Mouse (Mus musculus): ENCODE results near the gene Rap1gds1.

The Rap1gds1 gene

GRCm38 (mm10) chr3:139048701-139049622 is 26.0 kb downstream of the Rap1gds1 start:
- DNase-seq (ENCODE audit: low spot score in 2 of 2) = no peak

- peak; percentile 55 to 68 for DNase-seq (ENCODE audit: low spot score in 2 of 2)
Observed at GRCm38 (mm10) chr3:139042433-139042854, 32.6 kb downstream of the Rap1gds1 start.

GRCm38 (mm10) chr3:139041921-139042320 is 33.1 kb downstream of the Rap1gds1 start:
- DNase-seq (ENCODE audit: low spot score in 2 of 2) = peak in 1 of 2 experiments; percentile 19

- DNase-seq (ENCODE audit: low spot score in 2 of 2) = no peak
Observed at GRCm38 (mm10) chr3:139037030-139037429, 38.0 kb downstream of the Rap1gds1 start.

GRCm38 (mm10) chr3:139033179-139033578 is 41.8 kb downstream of the Rap1gds1 start:
- no peak for DNase-seq (ENCODE audit: low spot score in 2 of 2)

- DNase-seq (ENCODE audit: low spot score in 2 of 2) = no peak
Observed at GRCm38 (mm10) chr3:139030644-139031227, 44.3 kb downstream of the Rap1gds1 start.

GRCm38 (mm10) chr3:139025077-139025476 is 49.9 kb downstream of the Rap1gds1 start:
- no peak for DNase-seq (ENCODE audit: low spot score in 2 of 2)

- DNase-seq (ENCODE audit: low spot score in 2 of 2) = no peak
Observed at GRCm38 (mm10) chr3:139023585-139023984, 51.4 kb downstream of the Rap1gds1 start.

GRCm38 (mm10) chr3:139012352-139012751 is 62.6 kb downstream of the Rap1gds1 start:
- DNase-seq (ENCODE audit: low spot score in 2 of 2) = peak in 1 of 2 experiments; percentile 13

- DNase-seq (ENCODE audit: low spot score in 2 of 2) = no peak
Observed at GRCm38 (mm10) chr3:139005669-139006068, 69.3 kb downstream of the Rap1gds1 start.

- no peak for DNase-seq (ENCODE audit: low spot score in 2 of 2)
Observed at GRCm38 (mm10) chr3:139002774-139003173, 72.2 kb downstream of the Rap1gds1 start.

- no peak for DNase-seq (ENCODE audit: low spot score in 2 of 2)
Observed at GRCm38 (mm10) chr3:139000071-139000867, 74.7 kb downstream of the Rap1gds1 start.

- DNase-seq (ENCODE audit: low spot score in 2 of 2) = no peak
Observed at GRCm38 (mm10) chr3:138993473-138993872, 81.5 kb downstream of the Rap1gds1 start.

GRCm38 (mm10) chr3:138991367-138991766 is 83.6 kb downstream of the Rap1gds1 start:
- no peak for DNase-seq (ENCODE audit: low spot score in 2 of 2)

GRCm38 (mm10) chr3:138989141-138989540 is 85.9 kb downstream of the Rap1gds1 start:
- DNase-seq (ENCODE audit: low spot score in 2 of 2) = no peak

- no peak for DNase-seq (ENCODE audit: low spot score in 2 of 2)
Observed at GRCm38 (mm10) chr3:138988004-138988403, 87.0 kb downstream of the Rap1gds1 start.

- no peak for DNase-seq (ENCODE audit: low spot score in 2 of 2)
Observed at GRCm38 (mm10) chr3:138982249-138982648, 92.8 kb downstream of the Rap1gds1 start.

GRCm38 (mm10) chr3:138977413-138977812 is 97.6 kb downstream of the Rap1gds1 start:
- DNase-seq (ENCODE audit: low spot score in 2 of 2) = no peak

GRCm38 (mm10) chr3:138967627-138968026 is 107.4 kb downstream of the Rap1gds1 start:
- no peak for DNase-seq (ENCODE audit: low spot score in 2 of 2)

GRCm38 (mm10) chr3:138958527-138958926 is 116.5 kb downstream of the Rap1gds1 start:
- DNase-seq (ENCODE audit: low spot score in 2 of 2) = no peak

- DNase-seq (ENCODE audit: low spot score in 2 of 2) = no peak
Observed at GRCm38 (mm10) chr3:138955220-138955619, 119.8 kb downstream of the Rap1gds1 start.

GRCm38 (mm10) chr3:138949081-138949480 is 125.9 kb downstream of the Rap1gds1 start:
- no peak for DNase-seq (ENCODE audit: low spot score in 2 of 2)

Data from spleen, postnatal 36 days (tissue).